Mouse (Mus musculus): ENCODE measurements around the gene Mphosph9. TPM values are rescaled to one million over a fixed set of nuclear protein-coding genes. Genes with fewer than 3 reads are reported as not detected.
"Not testable (repeated sequence)": the region's sequence is repeated elsewhere in the genome, so short reads cannot be mapped to it uniquely, and the experiment has no call there.

The Mphosph9 gene
- total RNA-seq, 2 experiments from 2014 or later = 2.7 to 3.4 TPM

DNA sequence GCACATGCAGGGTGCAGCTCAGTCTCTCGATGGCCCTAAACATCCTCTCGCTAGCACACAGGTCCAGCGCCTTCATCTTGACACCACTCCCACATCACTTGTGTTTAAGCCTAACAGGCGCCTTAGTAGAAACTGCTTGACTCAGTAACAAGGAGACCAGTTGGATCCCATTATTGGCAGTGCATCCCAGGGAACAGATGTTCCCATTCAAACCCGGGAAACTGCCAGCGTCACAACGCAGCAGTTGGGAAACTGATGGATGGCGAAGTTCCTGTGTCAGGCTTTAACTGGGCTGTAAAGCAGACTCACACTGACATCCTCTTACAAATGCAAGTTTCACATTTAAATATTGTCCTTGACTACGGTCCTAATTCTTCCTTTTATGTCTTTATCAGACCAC lies 10.1 kb upstream of the Mphosph9 start:
- DNase-seq = no peak
- TF ChIP-seq CTCF (IDR thresholded peaks at IDR 0.05) = no peak
- intact Hi-C loops (cut with DNase I) = no loop called here
- Histone ChIP-seq H3K4me3 (no peak overlapping the region), H3K27ac (no peak overlapping the region)

- intact Hi-C loops (cut with DNase I) = no loop called here
- TF ChIP-seq CTCF (IDR thresholded peaks at IDR 0.05) = no peak
- no peak overlapping the region for H3K4me3 ChIP-seq
- no peak for DNase-seq
- H3K27ac ChIP-seq = no peak overlapping the region
Measured at GRCm38 (mm10) chr5:124337103-124337502, 9.3 kb upstream of the Mphosph9 start.

GRCm38 (mm10) chr5:124334392-124334791 lies 6.6 kb upstream of the Mphosph9 start:
- Histone ChIP-seq H3K27ac (peak overlapping the region; percentile 28), H3K4me3 (no peak overlapping the region)
- intact Hi-C loops (cut with DNase I) = no loop called here
- TF ChIP-seq CTCF (IDR thresholded peaks at IDR 0.05) = no peak
- DNase-seq = peak; percentile 39

GRCm38 (mm10) chr5:124330086-124330485 lies 2.3 kb upstream of the Mphosph9 start:
- Histone ChIP-seq H3K27ac (no peak overlapping the region), H3K4me3 (no peak overlapping the region)
- no peak for DNase-seq
- TF ChIP-seq CTCF (IDR thresholded peaks at IDR 0.05) = no peak
- intact Hi-C loops (cut with DNase I) = no loop called here

DNA sequence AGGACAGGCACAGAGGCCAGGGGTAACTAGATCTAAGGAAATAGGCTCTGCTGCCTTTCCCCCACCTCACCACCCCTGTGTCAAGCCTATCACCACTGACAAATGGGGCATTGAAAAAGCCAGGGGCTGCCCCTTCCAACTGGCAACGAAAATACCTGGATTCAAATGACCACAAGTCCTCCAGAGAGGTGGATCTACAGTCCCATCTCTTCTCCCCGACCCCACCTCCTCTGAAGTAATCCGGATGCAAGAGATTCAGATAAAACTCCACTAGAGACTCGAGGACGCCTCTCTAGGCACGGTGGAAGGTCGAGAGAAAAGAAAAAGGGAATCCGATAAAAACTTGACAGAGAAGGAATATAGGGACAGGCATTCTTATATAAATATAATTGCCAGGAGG lies 943 bp downstream of the Mphosph9 start:
- DNase-seq = no peak
- no peak for TF ChIP-seq CTCF (IDR thresholded peaks at IDR 0.05)
- intact Hi-C loops (cut with DNase I) = no loop called here
- Histone ChIP-seq H3K27ac (peak overlapping the region; percentile 98), H3K4me3 (peak overlapping the region; percentile 95)

DNA sequence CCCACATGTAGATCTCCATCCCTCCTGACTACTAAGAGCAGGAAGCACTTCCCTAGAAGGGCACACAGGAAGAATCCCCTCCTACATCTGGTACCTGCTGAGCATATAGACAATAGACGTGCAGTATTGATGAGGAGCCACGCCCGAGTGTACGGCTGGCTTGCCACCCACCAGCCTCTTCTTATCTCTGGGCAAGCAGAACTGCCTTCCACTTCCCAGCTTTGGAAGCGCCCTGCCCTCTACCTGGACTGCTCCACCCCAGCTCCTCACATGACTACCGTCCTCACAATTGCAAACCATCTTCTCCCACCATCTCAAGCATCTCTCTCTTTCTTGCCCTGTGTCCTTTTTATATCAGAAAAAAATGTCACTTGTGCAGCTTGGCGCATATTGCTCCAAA lies 10.1 kb downstream of the Mphosph9 start:
- no peak for TF ChIP-seq CTCF (IDR thresholded peaks at IDR 0.05)

DNA sequence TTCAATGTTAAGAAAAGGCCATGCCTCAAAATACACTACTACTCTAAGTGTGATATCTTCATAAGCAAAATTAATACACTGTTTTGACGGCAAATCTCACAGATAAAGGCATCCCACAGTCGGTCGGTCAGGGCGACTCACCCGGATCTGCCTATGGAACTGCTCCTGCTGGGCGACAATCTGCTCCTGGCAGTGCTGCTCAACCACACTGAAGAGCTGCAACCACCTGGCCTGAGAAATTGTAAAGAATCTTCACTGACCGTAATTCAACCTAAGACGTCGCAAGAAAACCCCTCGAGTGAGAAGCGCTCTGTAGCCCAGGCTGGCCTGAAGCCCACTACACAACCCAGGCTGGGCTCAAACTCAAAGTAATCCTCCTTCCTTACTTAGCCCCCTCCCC lies 11.8 kb downstream of the Mphosph9 start:
- no peak for DNase-seq
- TF ChIP-seq CTCF (IDR thresholded peaks at IDR 0.05) = no peak
- intact Hi-C loops (cut with DNase I) = no loop called here
- Histone ChIP-seq H3K4me3 (no peak overlapping the region), H3K27ac (no peak overlapping the region)

More for the DNA sequence above, 10.1 kb downstream of the Mphosph9 start:
- intact Hi-C loops (cut with DNase I) = no loop called here
- H3K4me3 ChIP-seq = no peak overlapping the region
- H3K27ac ChIP-seq = no peak overlapping the region
- no peak for DNase-seq

GRCm38 (mm10) chr5:124315498-124315897 lies 12.3 kb downstream of the Mphosph9 start:
- H3K27ac ChIP-seq = no peak overlapping the region
- no peak for DNase-seq
- H3K4me3 ChIP-seq = no peak overlapping the region
- intact Hi-C loops (cut with DNase I) = no loop called here
- no peak for TF ChIP-seq CTCF (IDR thresholded peaks at IDR 0.05)

GRCm38 (mm10) chr5:124310091-124310490 lies 17.7 kb downstream of the Mphosph9 start:
- Histone ChIP-seq H3K27ac (no peak overlapping the region), H3K4me3 (no peak overlapping the region)
- DNase-seq = no peak
- intact Hi-C loops (cut with DNase I) = no loop called here
- TF ChIP-seq CTCF (IDR thresholded peaks at IDR 0.05) = no peak

- Histone ChIP-seq H3K4me3 (no peak overlapping the region), H3K27ac (no peak overlapping the region)
- TF ChIP-seq CTCF (IDR thresholded peaks at IDR 0.05) = no peak
- no peak for DNase-seq
- intact Hi-C loops (cut with DNase I) = no loop called here
Measured at GRCm38 (mm10) chr5:124309155-124309554, 18.6 kb downstream of the Mphosph9 start.

GRCm38 (mm10) chr5:124302853-124303252 lies 24.9 kb downstream of the Mphosph9 start:
- intact Hi-C loops (cut with DNase I); DNase-seq; H3K27ac ChIP-seq; H3K4me3 ChIP-seq: not testable (repeated sequence)

- intact Hi-C loops (cut with DNase I) = no loop called here
- TF ChIP-seq CTCF (IDR thresholded peaks at IDR 0.05) = no peak
- H3K4me3 ChIP-seq = no peak overlapping the region
- DNase-seq = no peak
- H3K27ac ChIP-seq = no peak overlapping the region
Measured at GRCm38 (mm10) chr5:124300132-124300531, 27.6 kb downstream of the Mphosph9 start.

DNA sequence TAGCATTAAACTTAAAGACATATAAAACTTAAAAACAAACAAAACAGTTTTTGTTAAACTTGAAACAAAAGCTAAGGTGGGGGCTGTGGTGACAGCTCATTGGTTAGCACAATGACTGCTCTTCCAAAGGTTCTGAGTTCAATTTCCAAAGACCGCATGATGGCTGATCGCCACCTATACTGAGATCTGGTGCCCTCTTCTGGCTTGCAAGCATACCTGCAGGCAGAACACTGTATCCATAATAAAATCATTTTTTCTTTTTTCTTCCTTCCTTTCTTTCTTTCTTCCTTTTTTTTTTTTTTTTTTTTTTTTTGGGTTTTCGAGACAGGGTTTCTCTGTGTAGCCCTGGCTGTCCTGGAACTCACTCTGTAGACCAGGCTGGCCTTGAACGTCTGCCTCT lies 28.5 kb downstream of the Mphosph9 start:
- H3K4me3 ChIP-seq, H3K27ac ChIP-seq, DNase-seq: not testable (repeated sequence)
- TF ChIP-seq CTCF (IDR thresholded peaks at IDR 0.05) = peak; percentile 67
- intact Hi-C loops (cut with DNase I) = loop anchor here (5.0 kb wide), 1 partner anchor 137 kb away; no protein-coding TSS in a partner anchor

GRCm38 (mm10) chr5:124296475-124296874 lies 31.3 kb downstream of the Mphosph9 start:
- no peak overlapping the region for H3K27ac ChIP-seq
- DNase-seq = no peak
- H3K4me3 ChIP-seq = no peak overlapping the region
- no peak for TF ChIP-seq CTCF (IDR thresholded peaks at IDR 0.05)
- intact Hi-C loops (cut with DNase I) = loop anchor here (5.0 kb wide), 1 partner anchor 134 kb away; no protein-coding TSS in a partner anchor

All from gastrocnemius, adult 2 months (tissue).